Mouse (Mus musculus) forelimb bud, embryonic 11.5 days (tissue): ENCODE results near the gene P3h3.
A peak's percentile ranks its signal among the peaks of the same experiment; 100 is the strongest.
"Not testable (repeated sequence)": the region's sequence is repeated elsewhere in the genome, so short reads cannot be mapped to it uniquely, and the experiment has no call there.

Experiments used
- DNase-seq: peaks from one replicate; pipeline ENCODE4 v3.0.0-alpha.2; 2012; ENCODE audit warnings: low read depth, low spot score

The P3h3 gene

GRCm38 (mm10) chr6:124809775-124810538, 47.6 kb downstream of the P3h3 start:
- no peak for DNase-seq

- peak; percentile 82 for DNase-seq
Observed at GRCm38 (mm10) chr6:124809052-124809774, 48.3 kb downstream of the P3h3 start.

DNA sequence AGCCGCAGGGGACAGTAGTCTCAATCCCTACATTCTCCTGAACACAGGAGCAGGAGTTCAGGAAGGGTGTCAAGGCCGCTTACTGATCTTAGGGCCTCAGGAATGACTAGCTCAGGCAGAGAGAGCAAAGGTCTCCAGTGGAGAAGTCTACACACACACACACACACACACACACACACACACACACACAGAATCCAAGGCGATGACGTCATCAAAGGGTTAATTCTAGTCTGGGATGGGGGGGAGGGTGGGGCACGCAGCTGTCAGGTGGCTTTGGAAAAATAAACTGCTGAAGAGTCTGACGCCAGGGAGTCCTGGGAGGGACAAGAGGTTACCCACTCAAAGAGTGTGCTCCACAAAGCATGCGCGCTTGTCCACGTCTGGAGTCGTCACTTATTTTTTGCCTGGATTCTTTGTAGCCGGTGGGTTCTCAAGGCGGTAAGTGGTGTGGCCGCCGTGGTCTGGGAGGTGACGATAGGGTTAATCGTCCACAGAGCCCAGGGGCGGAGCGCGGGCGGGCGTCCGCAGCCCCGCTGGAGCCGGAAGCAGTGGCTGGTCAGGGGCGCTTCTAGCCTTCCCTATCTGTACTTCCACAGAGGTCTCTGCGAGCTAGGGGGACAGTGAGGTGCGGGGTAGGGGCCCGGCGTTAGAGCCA, 49.1 kb downstream of the P3h3 start, which contains the start of gene Spsb2:
Spsb2 (plus strand) TSS at position 304 of the 655 bp plus-strand sequence.
- DNase-seq: peak; percentile 70

- DNase-seq: no peak
Observed at GRCm38 (mm10) chr6:124807986-124808357, 49.6 kb downstream of the P3h3 start.

DNA sequence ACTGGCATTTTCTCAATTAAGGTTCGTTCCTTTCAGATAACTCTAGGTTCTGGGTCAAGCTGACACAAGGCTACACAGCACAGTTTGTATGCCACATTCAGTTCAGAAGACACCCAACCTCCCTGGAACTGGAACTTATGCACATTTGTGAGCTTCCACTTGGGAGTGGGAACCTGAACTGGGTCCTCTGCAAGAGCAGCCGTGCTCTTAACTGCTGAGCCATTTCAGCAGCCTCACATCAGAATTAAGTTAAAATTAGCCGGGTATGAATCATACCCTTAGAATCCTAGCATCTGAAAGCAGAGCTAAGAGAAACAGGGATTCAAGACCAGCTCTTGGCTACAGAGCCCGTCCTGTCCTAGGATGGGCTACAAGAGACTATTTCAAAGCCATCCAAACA, 50.2 kb downstream of the P3h3 start:
- DNase-seq: no peak

DNA sequence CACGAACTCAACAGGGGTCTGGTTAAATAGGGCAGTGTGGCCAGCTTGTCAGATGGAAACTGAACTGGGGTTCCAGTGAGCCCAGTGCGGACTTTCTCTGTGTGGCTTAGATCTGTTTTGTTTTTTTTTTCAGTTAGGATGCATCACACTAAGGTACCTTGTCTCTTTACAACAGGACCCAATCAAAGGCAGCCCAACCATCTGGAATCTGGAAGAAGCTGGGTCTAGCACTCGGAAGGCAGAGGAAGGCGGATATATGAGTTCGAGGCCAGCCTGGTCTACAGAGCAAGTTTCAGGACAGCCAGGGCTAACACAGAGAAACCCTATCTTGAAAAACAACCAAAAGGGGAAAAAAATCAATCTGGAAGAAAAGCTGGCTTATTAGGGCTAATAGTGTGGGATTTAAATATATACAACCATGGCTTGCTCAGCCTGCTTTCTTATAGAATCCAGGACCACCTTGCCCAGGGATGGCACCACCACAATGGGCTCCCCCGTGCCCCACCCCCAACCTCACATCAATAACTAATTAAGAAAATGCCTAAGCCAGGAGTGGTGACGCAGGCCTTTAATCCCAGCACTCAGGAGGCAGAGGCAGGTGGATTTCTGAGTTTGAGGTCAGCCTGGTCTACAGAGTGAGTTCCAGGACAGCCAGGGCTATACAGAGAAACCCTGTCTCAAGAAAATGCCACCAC, 51.0 kb downstream of the P3h3 start:
- DNase-seq: no peak

DNA sequence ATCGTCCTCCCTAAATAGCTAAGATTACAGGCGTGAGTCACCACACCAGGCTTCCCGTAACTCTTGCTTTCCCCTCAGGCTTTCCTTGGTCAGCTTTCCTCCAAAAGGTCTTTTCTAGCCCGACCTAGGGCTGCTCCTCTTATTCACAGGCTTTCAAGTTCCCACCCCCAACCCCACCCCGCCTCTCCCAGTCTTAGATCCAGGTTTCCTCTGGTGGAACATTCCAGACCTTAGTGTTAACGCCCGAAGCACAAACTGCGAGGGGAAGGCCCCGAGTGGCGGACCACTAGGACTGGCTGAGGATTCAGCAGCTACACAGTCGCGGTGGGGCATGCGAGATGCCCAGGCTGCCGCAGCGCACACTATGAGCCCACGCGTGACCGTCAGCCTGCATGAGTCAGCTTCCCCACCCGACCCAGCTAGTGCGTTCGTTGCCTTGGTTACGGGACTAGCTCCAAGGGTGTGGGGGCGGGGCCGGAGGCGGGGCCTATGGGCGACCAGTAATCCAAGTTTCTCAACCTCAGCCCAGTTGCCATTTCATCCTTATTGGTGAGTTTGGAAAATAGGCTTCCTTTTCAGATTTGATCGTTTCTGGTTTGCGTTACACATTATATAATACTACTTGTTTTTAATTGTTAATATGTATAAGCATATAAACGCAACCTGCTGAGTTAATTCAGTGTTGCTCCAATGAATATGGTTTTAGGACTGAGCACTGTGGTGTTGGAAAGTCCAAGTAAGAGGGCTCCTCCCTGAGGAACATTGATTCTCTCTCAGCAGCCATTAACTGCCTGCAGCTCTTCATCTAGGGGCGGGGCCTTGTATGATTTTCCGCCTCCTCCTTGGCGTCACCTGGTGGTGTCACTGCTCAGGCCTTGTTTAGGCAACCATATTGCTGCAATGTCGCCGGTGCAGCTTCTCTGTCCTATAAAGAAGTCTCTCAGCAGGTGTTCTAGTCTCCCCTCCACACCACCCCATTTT, 51.9 kb downstream of the P3h3 start:
- DNase-seq: peak; percentile 86

DNA sequence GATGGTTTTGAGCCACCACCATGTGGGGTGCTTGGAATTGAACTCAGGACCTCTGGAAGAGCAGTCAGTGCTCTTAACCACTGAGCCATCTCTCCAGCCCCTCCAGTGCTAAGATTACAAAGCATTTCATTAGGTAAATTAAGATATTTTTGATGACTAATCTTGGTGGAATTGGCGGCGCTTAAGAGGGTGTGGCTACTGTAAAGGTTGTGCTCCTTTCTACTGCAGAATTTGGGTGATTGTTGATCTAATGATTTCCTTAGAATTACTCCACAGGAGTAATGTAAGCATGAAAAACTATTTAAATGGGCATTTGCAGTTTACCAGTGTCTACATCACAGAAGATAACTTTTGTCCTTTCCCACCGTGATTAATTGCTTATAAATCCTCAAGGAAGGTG, 53.2 kb downstream of the P3h3 start:
- no peak for DNase-seq

GRCm38 (mm10) chr6:124803691-124804090, 53.9 kb downstream of the P3h3 start:
- not testable (repeated sequence) for DNase-seq

GRCm38 (mm10) chr6:124803061-124803460, 54.5 kb downstream of the P3h3 start:
- DNase-seq: no peak

- not testable (repeated sequence) for DNase-seq
Observed at GRCm38 (mm10) chr6:124802400-124802799, 55.2 kb downstream of the P3h3 start.

DNA sequence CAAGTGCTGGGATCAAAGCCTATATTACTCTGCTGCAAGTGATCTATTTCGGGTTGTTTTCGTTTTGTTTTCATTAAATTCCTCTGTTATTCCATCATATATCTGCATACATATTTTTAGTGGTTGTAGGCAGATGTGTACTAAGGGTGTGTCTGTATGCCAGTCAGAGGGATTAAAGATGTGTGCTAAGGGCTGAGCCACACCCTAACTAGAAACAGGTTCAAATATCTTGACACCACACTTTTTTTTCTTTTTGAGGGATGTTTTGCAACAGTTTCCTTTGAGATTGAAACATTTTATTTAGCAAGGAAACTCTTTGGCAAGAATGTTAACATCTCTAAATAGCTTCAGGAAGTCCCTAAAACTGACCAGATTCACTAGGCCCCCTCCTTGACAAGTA, 61.4 kb downstream of the P3h3 start:
- DNase-seq: no peak

GRCm38 (mm10) chr6:124795781-124796180, 61.8 kb downstream of the P3h3 start:
- no peak for DNase-seq

DNA sequence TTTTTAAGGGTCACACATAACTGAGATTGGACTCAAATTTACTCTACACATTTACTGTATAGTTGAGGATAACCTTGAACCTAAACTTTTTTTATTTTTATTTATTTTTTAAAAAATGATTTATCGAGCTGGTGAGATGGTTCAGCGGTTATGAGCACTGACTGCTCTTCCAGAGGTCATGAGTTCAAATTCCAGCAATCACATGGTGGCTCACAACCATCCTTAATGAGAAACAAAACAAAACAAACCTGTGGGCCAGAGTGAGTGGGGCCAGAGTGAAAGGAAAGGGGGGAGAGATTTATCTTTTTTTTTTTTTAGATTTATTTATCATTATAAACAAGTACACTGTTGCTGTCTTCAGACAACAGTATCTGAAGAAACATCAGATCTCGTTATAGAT, 65.6 kb downstream of the P3h3 start:
- DNase-seq: no peak
